ENCODE assay signal across 34 mouse cellular contexts in genomic region chr7:93039542-93039941, GRCm38 (mm10). TPM values are rescaled to one million over a fixed set of nuclear protein-coding genes. Genes with fewer than 3 reads are reported as not detected.
"Had no signal": no experiment of that assay in that cellular context is flagged by ENCODE, and none has a peak within 500 bp of the region (broad histone marks: within the 10 kb centered on the region; RNA-seq: fewer than 3 reads in every experiment).

No protein-coding gene starts in this region.

- H3K9me3 ChIP-seq: heart, embryonic 10.5 days; heart, embryonic 12.5 days; heart, embryonic 13.5 days; heart, embryonic 15.5 days; hindbrain, embryonic 10.5 days; hindbrain, embryonic 12.5 days; hindbrain, embryonic 13.5 days; hindbrain, embryonic 15.5 days; intestine, embryonic 15.5 days; kidney, embryonic 15.5 days had no signal

- ATAC-seq: hindbrain, embryonic 16.5 days; hindbrain, postnatal 0 days; inflammation-experienced regulatory T-cells, adult 6 months; intestine, embryonic 15.5 days; intestine, embryonic 16.5 days; intestine, postnatal 0 days had no signal

- H3K27me3 ChIP-seq: heart, embryonic 12.5 days; heart, embryonic 13.5 days; heart, embryonic 15.5 days; hindbrain, embryonic 12.5 days; hindbrain, embryonic 13.5 days; hindbrain, embryonic 15.5 days; intestine, embryonic 15.5 days; kidney, embryonic 15.5 days had no signal

- H3K4me2 ChIP-seq: heart, embryonic 11.5 days; heart, embryonic 12.5 days; heart, embryonic 13.5 days; heart, embryonic 15.5 days; hindbrain, embryonic 12.5 days; hindbrain, embryonic 13.5 days; hindbrain, embryonic 14.5 days; hindbrain, embryonic 15.5 days; intestine, embryonic 15.5 days; kidney, embryonic 15.5 days had no signal

- H3K4me1 ChIP-seq: heart, embryonic 15.5 days; hindbrain, embryonic 15.5 days; intestine, embryonic 15.5 days; kidney, embryonic 15.5 days had no signal

- H3K9ac ChIP-seq: heart, embryonic 12.5 days; heart, embryonic 13.5 days; heart, embryonic 15.5 days; hindbrain, embryonic 12.5 days; hindbrain, embryonic 13.5 days; hindbrain, embryonic 14.5 days; hindbrain, embryonic 15.5 days; intestine, embryonic 15.5 days; kidney, embryonic 15.5 days had no signal

- H3K4me3 ChIP-seq: heart, embryonic 10.5 days; heart, embryonic 12.5 days; heart, embryonic 13.5 days; heart, embryonic 15.5 days; hindbrain, embryonic 10.5 days; hindbrain, embryonic 12.5 days; hindbrain, embryonic 13.5 days; hindbrain, embryonic 15.5 days; intestine, embryonic 15.5 days; kidney, embryonic 15.5 days; layer of hippocampus, adult 2 months had no signal

- H3K27ac ChIP-seq: heart, embryonic 10.5 days; heart, embryonic 13.5 days; heart, embryonic 15.5 days; hindbrain, embryonic 10.5 days; hindbrain, embryonic 12.5 days; hindbrain, embryonic 13.5 days; hindbrain, embryonic 14.5 days; hindbrain, embryonic 15.5 days; hindbrain, postnatal 0 days; intestine, embryonic 15.5 days; kidney, embryonic 15.5 days; kidney, postnatal 0 days; layer of hippocampus, adult 2 months had no signal

- H3K36me3 ChIP-seq: heart, embryonic 10.5 days; heart, embryonic 12.5 days; heart, embryonic 13.5 days; heart, embryonic 15.5 days; hindbrain, embryonic 10.5 days; hindbrain, embryonic 12.5 days; hindbrain, embryonic 13.5 days; hindbrain, embryonic 15.5 days; intestine, embryonic 15.5 days; kidney, embryonic 15.5 days had no signal

- DNase-seq: heart, postnatal 10 days; heart, postnatal 14 days; heart, postnatal 36 days; heart, postnatal 4 days; kidney, adult 11 months; kidney, adult 18-20 months; kidney, adult 8-10 months; kidney, adult 9 months; kidney, postnatal 10 days; kidney, postnatal 14 days; kidney, postnatal 25 days; kidney, postnatal 36 days; kidney, postnatal 4 days; layer of hippocampus, adult 9-11 months; layer of hippocampus, postnatal 36 days had no signal

RNA-seq across cellular contexts. Expression of gene Fam181b, which starts 40.1 kb away (rescaled TPM):
- polyA plus RNA-seq: inflammation-experienced regulatory T-cells, adult 6 months had no signal
